Mouse (Mus musculus) limb, embryonic 12.5 days (tissue): ENCODE measurements around the gene Sgcg. TPM values are rescaled to one million over a fixed set of nuclear protein-coding genes. Genes with fewer than 3 reads are reported as not detected.
A peak's percentile ranks its signal among the peaks of the same experiment; 100 is the strongest.

Experiments
- ATAC-seq: fragments of 200-750 bp; cut with Nextera tagmentation; 2 replicates; pipeline ENCODE4 v1.8.0; 2017; ENCODE audit warnings: low read depth, moderate TSS enrichment; ENCODE audit not compliant: insufficient number of reproducible peaks, insufficient read depth, low FRiP score, low TSS enrichment
- H3K27ac ChIP-seq: fragments of 300-500 bp; sonication (generic); 2 replicates; pipeline ENCODE4 v1.5.1; 2016; ENCODE audit warnings: mild to moderate bottlenecking, moderate library complexity
- H3K27me3 ChIP-seq: fragments of 300-500 bp; sonication (generic); 2 replicates; pipeline ENCODE4 v1.6.1; 2016; ENCODE audit warnings: mild to moderate bottlenecking, moderate library complexity
- H3K36me3 ChIP-seq: fragments of 300-500 bp; sonication (generic); 2 replicates; pipeline ENCODE4 v1.6.1; 2016; ENCODE audit warnings: mild to moderate bottlenecking, moderate library complexity
- H3K4me1 ChIP-seq: fragments of 300-500 bp; sonication (generic); replicated peaks from 2 replicates; pipeline ENCODE4 v1.6.1; 2016
- H3K4me2 ChIP-seq: fragments of 300-500 bp; sonication (generic); 2 replicates; pipeline ENCODE4 v1.6.1; 2016; ENCODE audit warnings: mild to moderate bottlenecking, moderate library complexity
- H3K4me3 ChIP-seq: fragments of 300-500 bp; sonication (generic); replicated peaks from 2 replicates; pipeline ENCODE4 v1.5.1; 2016; ENCODE audit warnings: mild to moderate bottlenecking
- H3K9ac ChIP-seq: fragments of 300-500 bp; sonication (generic); replicated peaks from 2 replicates; pipeline ENCODE4 v1.6.1; 2016; ENCODE audit warnings: mild to moderate bottlenecking, moderate library complexity
- H3K9me3 ChIP-seq: fragments of 300-500 bp; sonication (generic); 2 replicates; pipeline ENCODE4 v1.6.1; 2016; ENCODE audit warnings: mild to moderate bottlenecking, moderate library complexity
- WGBS: fragments of 180-500 bp; shearing (Covaris S2); methylation state at CpG from one replicate; pipeline ENCODE4 v1.1.7; 2016; 5-methylcytosine and 5-hydroxymethylcytosine counted together
- polyA plus RNA-seq: library from polyadenylated mRNA; unstranded; fragments of >200 nt; fragmentation: Nextera tagmentation; extraction: Ambion mirVana; gene quantifications from 2 replicates; pipeline ENCODE4 v1.2.1, GENCODE M21; 2016

Gene Sgcg
- polyA plus RNA-seq, 1 experiment from 2014 or later = 6.1 TPM

- peak overlapping the region; percentile 23; the same call in 1 of the 2 replicates for H3K9ac ChIP-seq
- H3K27me3 ChIP-seq = peaks cover 55% of the 10 kb centered on the region
Measured at GRCm38 (mm10) chr14:61274414-61275198, 16.3 kb upstream of the Sgcg start.

GRCm38 (mm10) chr14:61267908-61268475 lies 9.7 kb upstream of the Sgcg start:
- no peak overlapping the region for H3K4me3 ChIP-seq
- H3K4me1 ChIP-seq = no peaks in the 10 kb centered on the region
- H3K27ac ChIP-seq = no peak overlapping the region
- peaks cover 14% of the 10 kb centered on the region; the same call in 1 of the 2 replicates for H3K27me3 ChIP-seq
- no peak for ATAC-seq
- H3K9ac ChIP-seq = no peak overlapping the region
- H3K36me3 ChIP-seq = no peaks in the 10 kb centered on the region
- H3K9me3 ChIP-seq = no peaks in the 10 kb centered on the region
- 71% methylated on average over 5 of the region's 5 CpGs for WGBS
- H3K4me2 ChIP-seq = no peak overlapping the region

More at GRCm38 (mm10) chr14:61274414-61275198, 16.3 kb upstream of the Sgcg start:
- H3K9me3 ChIP-seq = no peaks in the 10 kb centered on the region
- whole genome bisulfite sequencing = 7% methylated on average over 38 of the region's 38 CpGs
- H3K4me1 ChIP-seq = peaks cover 11% of the 10 kb centered on the region
- peak overlapping the region; percentile 31 for H3K4me3 ChIP-seq
- no peak overlapping the region for H3K27ac ChIP-seq
- no peaks in the 10 kb centered on the region for H3K36me3 ChIP-seq
- peak overlapping the region; percentile 54 for H3K4me2 ChIP-seq
- no peak for ATAC-seq

DNA sequence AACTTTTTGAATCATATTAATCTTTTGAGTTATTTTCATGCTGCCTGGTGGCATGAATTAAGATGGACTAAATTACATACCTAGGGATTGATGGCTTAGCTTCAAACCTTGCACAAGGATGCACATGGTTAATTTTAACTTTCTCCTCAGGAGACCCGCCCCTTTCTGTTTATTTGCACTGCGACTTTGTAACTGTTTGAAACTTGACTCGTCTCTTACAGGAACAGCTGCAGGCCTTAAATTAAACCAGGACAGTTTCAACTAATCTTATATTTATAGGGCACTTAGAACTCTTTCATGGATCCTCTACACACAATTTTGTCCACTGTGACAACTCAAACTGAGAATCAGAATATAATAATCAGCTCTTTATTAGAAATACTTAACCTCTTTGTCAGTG lies 794 bp upstream of the Sgcg start:
- H3K4me2 ChIP-seq = no peak overlapping the region
- ATAC-seq = no peak
- no peaks in the 10 kb centered on the region for H3K36me3 ChIP-seq
- H3K4me3 ChIP-seq = no peak overlapping the region
- 0 out of 2 replicates have a peak overlapping the region, but pooled peaks have one; percentile 41 for H3K27ac ChIP-seq
- peaks cover 6% of the 10 kb centered on the region; the same call in 1 of the 2 replicates for H3K4me1 ChIP-seq
- H3K27me3 ChIP-seq = no peaks in the 10 kb centered on the region
- H3K9me3 ChIP-seq = no peaks in the 10 kb centered on the region
- no peak overlapping the region for H3K9ac ChIP-seq
- 7% methylated on average over 3 of the region's 3 CpGs for WGBS

DNA sequence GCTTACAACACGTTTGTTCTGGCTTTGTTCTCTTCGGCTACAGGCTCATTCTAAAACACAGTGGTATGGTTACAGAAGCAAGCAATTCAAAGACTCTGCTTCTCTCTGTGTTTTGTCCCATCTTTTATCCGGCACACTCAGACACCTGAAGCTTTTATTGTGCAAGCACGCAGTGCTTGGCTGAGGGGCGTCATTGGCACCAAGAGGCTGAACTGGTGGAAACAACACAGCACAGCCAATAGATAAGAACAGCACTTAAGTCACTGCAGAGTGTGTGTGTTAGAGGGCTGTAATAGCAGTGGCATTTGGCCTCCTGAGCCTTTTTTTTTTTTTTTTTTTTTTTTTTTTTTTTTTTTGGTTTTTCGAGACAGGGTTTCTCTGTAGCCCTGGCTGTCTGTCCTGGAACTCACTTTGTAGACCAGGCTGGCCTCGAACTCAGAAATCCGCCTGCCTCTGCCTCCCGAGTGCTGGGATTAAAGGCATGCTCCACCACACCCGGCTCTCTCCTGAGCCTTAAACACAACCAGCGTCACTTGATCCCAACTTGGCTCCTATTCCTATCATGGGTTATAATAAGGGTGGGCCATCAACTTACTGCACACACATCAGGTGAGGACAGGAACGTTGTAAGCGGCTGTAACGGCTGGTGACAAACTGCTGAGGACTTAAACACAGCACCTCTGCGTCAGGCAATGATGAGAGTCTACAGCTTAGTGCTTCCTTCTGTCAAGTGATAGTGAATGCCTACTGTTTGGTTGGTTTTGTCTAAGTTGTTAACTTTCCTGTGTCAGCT lies 5.5 kb downstream of the Sgcg start:
- H3K9me3 ChIP-seq = peaks cover 5% of the 10 kb centered on the region; the same call in 1 of the 2 replicates
- H3K9ac ChIP-seq = no peak overlapping the region
- no peaks in the 10 kb centered on the region for H3K4me1 ChIP-seq
- H3K27ac ChIP-seq = no peak overlapping the region
- 79% methylated on average over 15 of the region's 15 CpGs for WGBS
- H3K4me3 ChIP-seq = no peak overlapping the region
- no peak overlapping the region for H3K4me2 ChIP-seq
- no peaks in the 10 kb centered on the region for H3K27me3 ChIP-seq
- no peak for ATAC-seq
- no peaks in the 10 kb centered on the region for H3K36me3 ChIP-seq

- Histone ChIP-seq H3K27ac (no peak overlapping the region), H3K9me3 (peaks cover 6% of the 10 kb centered on the region; the same call in 1 of the 2 replicates), H3K9ac (no peak overlapping the region), H3K4me1 (no peaks in the 10 kb centered on the region), H3K27me3 (no peaks in the 10 kb centered on the region), H3K36me3 (no peaks in the 10 kb centered on the region), H3K4me3 (no peak overlapping the region), H3K4me2 (no peak overlapping the region)
- WGBS = 80% methylated on average over 3 of the region's 3 CpGs
- ATAC-seq = no peak
Measured at GRCm38 (mm10) chr14:61246444-61246843, 11.8 kb downstream of the Sgcg start.

GRCm38 (mm10) chr14:61242611-61243010 lies 15.7 kb downstream of the Sgcg start:
- Histone ChIP-seq H3K36me3 (no peaks in the 10 kb centered on the region), H3K27me3 (no peaks in the 10 kb centered on the region), H3K9ac (no peak overlapping the region), H3K4me1 (no peaks in the 10 kb centered on the region), H3K27ac (no peak overlapping the region), H3K9me3 (no peaks in the 10 kb centered on the region), H3K4me2 (no peak overlapping the region), H3K4me3 (no peak overlapping the region)
- 44% methylated on average over 6 of the region's 6 CpGs for WGBS
- ATAC-seq = no peak

GRCm38 (mm10) chr14:61238751-61239150 lies 19.5 kb downstream of the Sgcg start:
- no peaks in the 10 kb centered on the region for H3K9me3 ChIP-seq
- H3K4me3 ChIP-seq = no peak overlapping the region

GRCm38 (mm10) chr14:61237101-61237654 lies 21.1 kb downstream of the Sgcg start:
- Histone ChIP-seq H3K4me1 (no peaks in the 10 kb centered on the region), H3K36me3 (no peaks in the 10 kb centered on the region), H3K9ac (no peak overlapping the region), H3K4me2 (no peak overlapping the region), H3K27ac (no peak overlapping the region), H3K27me3 (no peaks in the 10 kb centered on the region), H3K4me3 (no peak overlapping the region), H3K9me3 (no peaks in the 10 kb centered on the region)
- ATAC-seq = no peak
- 26% methylated on average over 4 of the region's 4 CpGs for WGBS

More at GRCm38 (mm10) chr14:61238751-61239150, 19.5 kb downstream of the Sgcg start:
- H3K4me2 ChIP-seq = no peak overlapping the region
- no peak overlapping the region for H3K9ac ChIP-seq
- WGBS = 66% methylated on average over 9 of the region's 9 CpGs
- no peaks in the 10 kb centered on the region for H3K27me3 ChIP-seq
- no peaks in the 10 kb centered on the region for H3K36me3 ChIP-seq
- no peaks in the 10 kb centered on the region for H3K4me1 ChIP-seq
- H3K27ac ChIP-seq = no peak overlapping the region
- no peak for ATAC-seq

GRCm38 (mm10) chr14:61235846-61236474 lies 22.3 kb downstream of the Sgcg start:
- 60% methylated on average over 5 of the region's 5 CpGs for WGBS

GRCm38 (mm10) chr14:61232016-61232568 lies 26.2 kb downstream of the Sgcg start:
- Histone ChIP-seq H3K9me3 (no peaks in the 10 kb centered on the region), H3K27ac (no peak overlapping the region), H3K4me3 (no peak overlapping the region), H3K4me1 (no peaks in the 10 kb centered on the region), H3K36me3 (no peaks in the 10 kb centered on the region), H3K4me2 (no peak overlapping the region), H3K27me3 (no peaks in the 10 kb centered on the region), H3K9ac (no peak overlapping the region)
- 88% methylated on average over 13 of the region's 13 CpGs for WGBS
- no peak for ATAC-seq

More at GRCm38 (mm10) chr14:61235846-61236474, 22.3 kb downstream of the Sgcg start:
- no peaks in the 10 kb centered on the region for H3K27me3 ChIP-seq
- no peak for ATAC-seq
- H3K36me3 ChIP-seq = no peaks in the 10 kb centered on the region
- no peak overlapping the region for H3K4me2 ChIP-seq
- H3K4me3 ChIP-seq = no peak overlapping the region
- H3K9me3 ChIP-seq = no peaks in the 10 kb centered on the region
- H3K4me1 ChIP-seq = no peaks in the 10 kb centered on the region
- no peak overlapping the region for H3K27ac ChIP-seq
- no peak overlapping the region for H3K9ac ChIP-seq
